Mouse (Mus musculus) limb, embryonic 14.5 days (tissue): ENCODE data around the gene Trmt44. TPM values are rescaled to one million over a fixed set of nuclear protein-coding genes. Genes with fewer than 3 reads are reported as not detected.
A peak's percentile ranks its signal among the peaks of the same experiment; 100 is the strongest.

ENCODE experiments used
- ATAC-seq: fragments of 200-750 bp; cut with Nextera tagmentation; 2 replicates; pipeline ENCODE4 v1.8.0; 2017; ENCODE audit warnings: low read depth, moderate number of reproducible peaks, moderate TSS enrichment; ENCODE audit not compliant: low FRiP score
- DNase-seq: peaks from one replicate; pipeline ENCODE4 v3.0.0-alpha.2; 2015; ENCODE audit warnings: low spot score
- H3K27ac ChIP-seq: fragments of 300-500 bp; sonication (generic); replicated peaks from 2 replicates; pipeline ENCODE4 v1.5.1; 2014; ENCODE audit warnings: low read depth, mild to moderate bottlenecking, low read length, moderate library complexity, mixed read lengths
- H3K27me3 ChIP-seq: fragments of 300-500 bp; sonication (generic); 2 replicates; pipeline ENCODE4 v1.6.1; 2014; ENCODE audit warnings: low read length, mixed read lengths; ENCODE audit not compliant: control insufficient read depth, insufficient read depth
- H3K36me3 ChIP-seq: fragments of 300-500 bp; sonication (generic); 2 replicates; pipeline ENCODE4 v1.6.1; 2014; ENCODE audit warnings: mild to moderate bottlenecking, low read length, moderate library complexity, mixed read lengths; ENCODE audit not compliant: control insufficient read depth, insufficient read depth
- H3K4me1 ChIP-seq: fragments of 300-500 bp; sonication (generic); 2 replicates; pipeline ENCODE4 v1.6.1; 2014; ENCODE audit warnings: antibody characterized with exemption, low read length, mixed read lengths; ENCODE audit not compliant: control insufficient read depth, insufficient read depth
- H3K4me2 ChIP-seq: fragments of 300-500 bp; sonication (generic); replicated peaks from 2 replicates; pipeline ENCODE4 v1.6.1; 2014; ENCODE audit warnings: low read depth, mild to moderate bottlenecking, low read length, moderate library complexity; ENCODE audit not compliant: severe bottlenecking
- H3K4me3 ChIP-seq: fragments of 300-500 bp; sonication (generic); replicated peaks from 2 replicates; pipeline ENCODE4 v1.5.1; 2014; ENCODE audit warnings: low read length
- H3K9ac ChIP-seq: fragments of 300-500 bp; sonication (generic); 2 replicates; pipeline ENCODE4 v1.6.1; 2014; ENCODE audit warnings: mild to moderate bottlenecking, low read depth, low read length, moderate library complexity; ENCODE audit not compliant: severe bottlenecking
- H3K9me3 ChIP-seq: fragments of 300-500 bp; sonication (generic); 2 replicates; pipeline ENCODE4 v1.6.1; 2016; ENCODE audit warnings: low read length; ENCODE audit not compliant: control insufficient read depth
- POLR2A ChIP-seq: fragments of 200-500 bp; IDR thresholded peaks from 2 replicates; pipeline ENCODE4 v1.8.0; 2012; ENCODE audit warnings: inconsistent platforms, mild to moderate bottlenecking, moderate library complexity, borderline replicate concordance; ENCODE audit not compliant: insufficient read depth, insufficient read length; ENCODE audit errors: extremely low read depth
- WGBS: fragments of 180-500 bp; shearing (Covaris S2); extraction: QIAGEN DNeasy Blood & Tissue Kit; methylation state at CpG from one replicate; pipeline ENCODE4 v1.1.7; 2014; 5-methylcytosine and 5-hydroxymethylcytosine counted together
- polyA plus RNA-seq, 2 experiments: library from polyadenylated mRNA; depleted of rRNA in 1 of 2; stranded (reverse) in 1 of 2; unstranded in 1 of 2; fragments of >200 nt; fragmentation: Nextera tagmentation in 1 of 2; extraction: Ambion mirVana in 1 of 2; gene quantifications; 2 replicates each; pipeline versions ENCODE4 v1.2.1 to v1.2.3; 2012 to 2014

The Trmt44 gene
- 7.5 and 8.3 TPM in 2 replicates for polyA plus RNA-seq (2012; rRNA removed)
- polyA plus RNA-seq (2014; fragmentation: Nextera tagmentation; extraction: Ambion mirVana), result 7.6 and 8.5 TPM in 2 replicates

- Histone ChIP-seq H3K27ac (peak within 1 kb of the TSS; percentile 77), H3K36me3 (peaks cover 31% of the 10 kb centered on the region), H3K9ac (peak within 1 kb of the TSS; percentile 82), H3K4me2 (peak within 1 kb of the TSS; percentile 66), H3K27me3 (no peaks in the 10 kb centered on the region), H3K9me3 (no peaks in the 10 kb centered on the region), H3K4me1 (peaks cover 7% of the 10 kb centered on the region; the same call in 1 of the 2 replicates), H3K4me3 (peak within 1 kb of the TSS; percentile 98)
- 3% methylated on average over 54 of the region's 56 CpGs for WGBS
- peak; percentile 92; the same call in 1 of the 2 replicates for TF ChIP-seq POLR2A
- DNase-seq (peak; percentile 87), ATAC-seq (peak; percentile 94)
Observed at GRCm38 (mm10) chr5:35574653-35575599, at the start of gene Trmt44. Gene Trmt44, minus strand, starts transcription at chr5:35575070.

- Histone ChIP-seq H3K4me1 (peaks cover 10% of the 10 kb centered on the region; the same call in 1 of the 2 replicates), H3K4me2 (no peak overlapping the region), H3K4me3 (no peak overlapping the region), H3K27ac (no peak overlapping the region), H3K9me3 (no peaks in the 10 kb centered on the region), H3K36me3 (no peaks in the 10 kb centered on the region), H3K9ac (no peak overlapping the region), H3K27me3 (no peaks in the 10 kb centered on the region)
- DNase-seq (no peak), ATAC-seq (no peak)
- TF ChIP-seq POLR2A, result no peak
Observed at GRCm38 (mm10) chr5:35623831-35624230, 49.0 kb upstream of the Trmt44 start.

- H3K27me3 ChIP-seq, result no peaks in the 10 kb centered on the region
- no peak for TF ChIP-seq POLR2A
- WGBS, result 36% methylated on average over 4 of the region's 4 CpGs
- no peaks in the 10 kb centered on the region for H3K9me3 ChIP-seq
- H3K4me2 ChIP-seq, result no peak overlapping the region
- H3K9ac ChIP-seq, result no peak overlapping the region
- DNase-seq (peak; percentile 16), ATAC-seq (no peak)
- H3K4me3 ChIP-seq, result no peak overlapping the region
- H3K4me1 ChIP-seq, result peaks cover 24% of the 10 kb centered on the region
- 0 out of 2 replicates have a peak overlapping the region, but pooled peaks have one; percentile 39 for H3K27ac ChIP-seq
- H3K36me3 ChIP-seq, result no peaks in the 10 kb centered on the region
Observed at GRCm38 (mm10) chr5:35621114-35621513, 46.2 kb upstream of the Trmt44 start.

DNA sequence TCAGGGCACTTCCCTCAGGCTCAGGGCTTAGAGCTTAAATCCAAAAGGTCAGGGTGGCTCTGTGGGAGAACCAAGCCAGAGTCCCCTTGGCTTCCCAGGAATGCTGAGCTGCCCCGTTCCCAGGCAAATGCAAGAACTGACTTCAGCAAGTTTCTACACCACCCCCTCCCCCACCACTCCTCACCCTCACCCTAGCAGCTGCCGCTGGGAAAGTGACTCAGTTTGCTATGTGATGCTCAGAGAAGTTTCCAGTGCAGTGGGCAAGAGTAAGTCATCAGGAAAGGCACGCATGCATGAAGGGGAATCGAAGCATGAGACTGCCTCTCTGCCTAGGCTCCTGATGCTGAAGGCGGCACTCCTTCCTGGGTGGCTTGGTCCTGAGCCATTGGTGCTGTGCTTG is 42.1 kb upstream of the Trmt44 start:
- no peak overlapping the region for H3K4me2 ChIP-seq
- peaks cover 24% of the 10 kb centered on the region for H3K4me1 ChIP-seq
- WGBS, result 38% methylated on average over 5 of the region's 5 CpGs
- H3K27ac ChIP-seq, result peak overlapping the region; percentile 48; the same call in 1 of the 2 replicates
- H3K9me3 ChIP-seq, result no peaks in the 10 kb centered on the region
- no peaks in the 10 kb centered on the region for H3K27me3 ChIP-seq
- peak; percentile 28; the same call in 1 of the 2 replicates for ATAC-seq
- H3K36me3 ChIP-seq, result no peaks in the 10 kb centered on the region
- no peak for TF ChIP-seq POLR2A
- peak; percentile 10 for DNase-seq
- H3K4me3 ChIP-seq, result no peak overlapping the region
- no peak overlapping the region for H3K9ac ChIP-seq

DNA sequence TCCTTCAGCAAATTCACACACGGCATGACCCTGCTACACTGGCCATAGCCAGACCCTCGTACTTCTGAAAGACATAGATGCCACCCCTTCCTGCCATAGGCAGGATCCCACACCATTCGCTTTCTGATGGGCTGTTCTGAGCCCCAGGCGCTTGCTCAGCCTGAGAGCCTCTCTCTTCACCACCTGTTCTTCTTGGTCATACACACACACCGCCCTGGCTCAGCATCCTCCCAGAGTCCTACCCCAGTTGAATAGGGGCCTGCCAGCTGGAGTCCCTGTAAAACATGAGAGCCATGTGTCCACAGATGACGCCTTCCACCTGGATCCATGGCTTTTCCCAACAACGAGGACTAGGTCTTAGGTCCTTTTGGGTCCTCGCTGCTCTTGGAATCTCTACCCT is 37.9 kb upstream of the Trmt44 start:
- Histone ChIP-seq H3K36me3 (0 out of 2 replicates have a peak, but pooled peaks cover 2% of the 10 kb centered on the region), H3K27me3 (no peaks in the 10 kb centered on the region), H3K4me3 (no peak overlapping the region), H3K9me3 (no peaks in the 10 kb centered on the region), H3K27ac (no peak overlapping the region), H3K4me2 (no peak overlapping the region), H3K4me1 (peaks cover 39% of the 10 kb centered on the region), H3K9ac (no peak overlapping the region)
- ATAC-seq (no peak), DNase-seq (no peak)
- WGBS, result 79% methylated on average over 8 of the region's 8 CpGs
- no peak for TF ChIP-seq POLR2A
